Mouse (Mus musculus): ENCODE results near the gene Dab1. TPM values are rescaled to one million over a fixed set of nuclear protein-coding genes. Genes with fewer than 3 reads are reported as not detected.

Dab1 gene
- polyA plus RNA-seq, 1 experiment from 2014 or later, result 1.2 TPM

DNA sequence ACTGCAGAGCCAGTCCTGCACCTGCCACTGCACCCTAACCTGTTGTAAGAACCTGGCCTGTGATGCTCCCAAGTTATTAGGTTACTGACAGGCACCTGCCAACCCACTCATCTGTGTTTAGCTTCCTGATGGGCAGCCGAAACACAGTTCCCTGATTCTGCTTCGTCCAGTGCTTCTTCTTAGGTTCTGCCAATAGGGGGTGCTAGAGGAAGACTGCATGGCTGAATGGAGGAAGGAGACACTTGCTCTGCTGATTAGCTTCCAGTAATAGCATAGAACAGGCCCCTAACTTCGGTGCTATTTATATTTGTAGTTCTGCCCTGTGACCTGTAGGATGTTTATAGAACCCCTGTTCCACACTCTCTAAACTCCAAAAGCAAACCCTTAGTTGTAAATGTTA lies 83.0 kb downstream of the Dab1 start:
- WGBS (ENCODE audit: insufficient replicate concordance), result 39% methylated on average over 3 of the region's 3 CpGs
- Histone ChIP-seq H3K36me3 (replicated peaks) (no peaks in the 10 kb centered on the region), H3K4me1 (replicated peaks) (no peaks in the 10 kb centered on the region), H3K27me3 (no peaks in the 10 kb centered on the region), H3K4me3 (replicated peaks) (no peak overlapping the region), H3K4me2 (no peak overlapping the region), H3K9ac (no peak overlapping the region), H3K9me3 (replicated peaks) (no peaks in the 10 kb centered on the region), H3K27ac (replicated peaks) (no peak overlapping the region)
- ATAC-seq (ENCODE audit: insufficient read depth), result no peak

DNA sequence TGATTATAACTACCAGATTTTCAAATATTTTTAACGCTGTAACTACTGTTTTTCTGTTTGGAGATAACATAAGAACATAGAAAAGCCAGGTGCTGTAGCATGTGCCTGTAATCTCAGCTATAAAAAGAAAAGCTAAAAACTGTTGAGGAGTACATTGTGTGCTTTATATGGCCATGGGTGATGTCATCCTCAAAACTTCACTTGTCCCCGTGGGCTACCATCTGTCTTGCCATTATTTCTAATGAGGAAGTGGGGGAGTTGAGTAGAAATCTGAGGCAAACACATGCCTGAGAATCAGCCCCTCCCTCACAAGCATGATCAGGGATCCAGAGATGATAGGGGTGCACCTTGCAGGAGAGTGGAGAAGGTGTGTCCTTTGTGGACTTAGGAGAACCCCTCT lies 85.3 kb downstream of the Dab1 start:
- Histone ChIP-seq H3K9ac (no peak overlapping the region), H3K4me1 (replicated peaks) (no peaks in the 10 kb centered on the region), H3K4me2 (no peak overlapping the region), H3K27me3 (no peaks in the 10 kb centered on the region), H3K9me3 (replicated peaks) (no peaks in the 10 kb centered on the region), H3K27ac (replicated peaks) (no peak overlapping the region), H3K4me3 (replicated peaks) (no peak overlapping the region), H3K36me3 (replicated peaks) (no peaks in the 10 kb centered on the region)
- WGBS (ENCODE audit: insufficient replicate concordance), result 46% methylated on average over 2 of the region's 2 CpGs
- no peak for ATAC-seq (ENCODE audit: insufficient read depth)

DNA sequence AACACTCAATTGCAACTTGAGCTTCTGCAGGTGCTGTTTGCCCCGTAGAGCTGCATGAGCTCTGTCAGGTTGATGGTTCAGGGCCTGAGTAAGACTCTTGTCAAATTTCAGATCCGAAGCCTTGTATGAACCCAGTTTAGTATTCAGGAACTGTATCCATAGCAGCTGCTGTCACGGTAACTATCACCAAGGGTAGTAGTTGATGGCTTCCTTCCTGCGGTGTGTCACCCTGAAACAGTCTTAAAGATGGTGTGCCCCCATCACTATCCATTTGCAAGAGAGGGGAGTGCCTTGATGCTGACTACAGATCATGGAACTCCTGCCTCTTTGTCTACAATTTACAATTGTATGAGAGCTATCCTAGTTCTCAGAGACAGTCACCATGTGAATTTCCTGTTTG lies 87.3 kb downstream of the Dab1 start:
- Histone ChIP-seq H3K27me3 (no peaks in the 10 kb centered on the region), H3K9me3 (replicated peaks) (no peaks in the 10 kb centered on the region), H3K4me1 (replicated peaks) (no peaks in the 10 kb centered on the region), H3K36me3 (replicated peaks) (no peaks in the 10 kb centered on the region), H3K27ac (replicated peaks) (no peak overlapping the region), H3K4me2 (no peak overlapping the region), H3K9ac (no peak overlapping the region), H3K4me3 (replicated peaks) (no peak overlapping the region)
- ATAC-seq (ENCODE audit: insufficient read depth), result no peak
- 46% methylated on average over 4 of the region's 4 CpGs for WGBS (ENCODE audit: insufficient replicate concordance)

DNA sequence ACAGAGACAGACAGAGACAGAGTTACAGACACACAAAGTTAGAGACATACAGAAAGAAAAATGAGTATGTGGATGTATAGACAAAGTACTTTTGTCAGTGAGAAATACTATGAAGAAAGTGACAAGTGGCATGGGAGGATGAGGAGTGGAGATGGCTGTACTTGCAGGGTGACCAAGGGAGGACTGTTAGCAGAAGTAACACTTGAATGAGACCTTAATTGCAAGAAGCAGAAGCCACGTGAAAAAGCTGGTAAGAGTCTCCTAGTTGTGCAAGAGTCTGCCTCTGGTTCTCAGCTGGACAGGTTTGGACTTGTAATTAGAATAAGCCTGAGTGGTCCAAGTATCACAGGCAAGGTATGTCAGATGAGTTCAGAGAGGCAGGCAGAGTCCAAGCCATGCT lies 88.0 kb downstream of the Dab1 start:
- H3K9me3 ChIP-seq (replicated peaks), result no peaks in the 10 kb centered on the region
- H3K4me3 ChIP-seq (replicated peaks), result no peak overlapping the region
- H3K27ac ChIP-seq (replicated peaks), result no peak overlapping the region
- H3K4me1 ChIP-seq (replicated peaks), result no peaks in the 10 kb centered on the region
- no peaks in the 10 kb centered on the region for H3K27me3 ChIP-seq
- no peaks in the 10 kb centered on the region for H3K36me3 ChIP-seq (replicated peaks)
- no peak for ATAC-seq (ENCODE audit: insufficient read depth)
- WGBS (ENCODE audit: insufficient replicate concordance), result 14% methylated on average over 1 of the region's 1 CpGs
- H3K9ac ChIP-seq, result no peak overlapping the region
- H3K4me2 ChIP-seq, result no peak overlapping the region

DNA sequence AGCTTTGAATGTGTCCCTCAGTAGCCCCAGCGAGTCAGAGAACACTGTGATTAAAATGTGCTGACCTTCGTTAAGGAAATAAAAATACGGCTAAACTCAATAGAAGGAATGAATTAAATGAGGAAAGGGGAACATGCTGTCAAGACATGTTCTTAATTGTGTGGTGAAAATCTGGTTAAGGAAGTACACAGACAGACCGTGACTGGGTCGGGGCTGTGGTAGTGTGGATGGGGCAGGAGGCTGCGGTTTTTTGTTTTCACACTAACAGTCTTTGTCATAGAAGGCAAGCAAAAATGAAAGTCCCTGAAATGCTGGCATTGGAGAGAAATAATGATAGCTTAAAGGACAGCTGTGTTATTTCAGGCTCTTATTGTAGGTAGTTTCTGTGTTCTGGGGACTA lies 92.2 kb downstream of the Dab1 start:
- Histone ChIP-seq H3K36me3 (replicated peaks) (no peaks in the 10 kb centered on the region), H3K9me3 (replicated peaks) (no peaks in the 10 kb centered on the region), H3K4me3 (replicated peaks) (no peak overlapping the region), H3K4me2 (no peak overlapping the region), H3K27ac (replicated peaks) (no peak overlapping the region), H3K4me1 (replicated peaks) (no peaks in the 10 kb centered on the region), H3K27me3 (no peaks in the 10 kb centered on the region), H3K9ac (no peak overlapping the region)
- no peak for ATAC-seq (ENCODE audit: insufficient read depth)
- WGBS (ENCODE audit: insufficient replicate concordance), result 47% methylated on average over 6 of the region's 6 CpGs

DNA sequence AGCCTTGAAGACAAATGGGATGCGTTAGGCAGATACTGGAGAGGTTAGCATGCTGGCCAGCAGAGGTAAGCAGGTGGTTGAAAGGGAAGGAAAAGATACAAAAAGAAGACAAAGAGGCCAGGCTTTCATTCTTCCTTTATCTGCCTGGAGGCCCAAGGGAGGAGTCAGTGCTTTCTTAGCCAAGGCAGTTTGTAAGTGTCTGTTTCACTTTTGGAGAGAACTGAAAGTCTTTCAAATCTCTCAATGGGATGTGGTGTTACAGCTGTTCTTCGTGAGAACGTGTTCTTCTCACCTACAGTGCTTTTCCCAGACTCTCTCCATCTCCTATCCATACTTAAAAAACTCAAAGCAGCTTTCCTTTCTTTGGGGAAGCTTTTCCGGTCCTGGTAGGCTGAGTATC lies 94.8 kb downstream of the Dab1 start:
- H3K4me2 ChIP-seq, result no peak overlapping the region
- H3K9me3 ChIP-seq (replicated peaks), result no peaks in the 10 kb centered on the region
- H3K36me3 ChIP-seq (replicated peaks), result no peaks in the 10 kb centered on the region
- H3K27me3 ChIP-seq, result no peaks in the 10 kb centered on the region
- no peak for ATAC-seq (ENCODE audit: insufficient read depth)
- 54% methylated on average over 4 of the region's 4 CpGs for WGBS (ENCODE audit: insufficient replicate concordance)
- H3K4me3 ChIP-seq (replicated peaks), result no peak overlapping the region
- H3K4me1 ChIP-seq (replicated peaks), result no peaks in the 10 kb centered on the region
- H3K27ac ChIP-seq (replicated peaks), result no peak overlapping the region
- H3K9ac ChIP-seq, result no peak overlapping the region

DNA sequence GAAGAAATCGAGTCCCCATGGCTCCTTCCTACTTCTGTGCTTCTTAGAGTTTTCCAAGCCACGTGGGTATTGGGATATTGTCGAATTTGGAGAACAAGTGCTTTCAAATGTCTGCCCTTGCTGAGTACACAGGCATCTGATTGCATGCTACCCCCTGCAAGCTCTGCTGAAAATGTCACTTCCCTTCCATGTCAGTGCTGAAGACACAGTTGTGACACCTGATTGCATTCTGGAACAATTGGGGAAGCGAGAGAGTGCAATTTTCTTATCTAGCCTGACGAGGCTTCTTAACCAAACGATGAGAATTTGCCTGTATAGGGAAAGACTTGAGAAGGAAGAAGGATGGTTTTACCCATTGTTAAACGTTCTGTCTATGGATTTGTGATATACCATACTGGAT lies 95.8 kb downstream of the Dab1 start:
- Histone ChIP-seq H3K4me3 (replicated peaks) (no peak overlapping the region), H3K27ac (replicated peaks) (no peak overlapping the region), H3K27me3 (no peaks in the 10 kb centered on the region), H3K4me1 (replicated peaks) (no peaks in the 10 kb centered on the region), H3K9ac (no peak overlapping the region), H3K4me2 (no peak overlapping the region), H3K36me3 (replicated peaks) (no peaks in the 10 kb centered on the region), H3K9me3 (replicated peaks) (no peaks in the 10 kb centered on the region)
- WGBS (ENCODE audit: insufficient replicate concordance), result 46% methylated on average over 7 of the region's 7 CpGs
- no peak for ATAC-seq (ENCODE audit: insufficient read depth)

DNA sequence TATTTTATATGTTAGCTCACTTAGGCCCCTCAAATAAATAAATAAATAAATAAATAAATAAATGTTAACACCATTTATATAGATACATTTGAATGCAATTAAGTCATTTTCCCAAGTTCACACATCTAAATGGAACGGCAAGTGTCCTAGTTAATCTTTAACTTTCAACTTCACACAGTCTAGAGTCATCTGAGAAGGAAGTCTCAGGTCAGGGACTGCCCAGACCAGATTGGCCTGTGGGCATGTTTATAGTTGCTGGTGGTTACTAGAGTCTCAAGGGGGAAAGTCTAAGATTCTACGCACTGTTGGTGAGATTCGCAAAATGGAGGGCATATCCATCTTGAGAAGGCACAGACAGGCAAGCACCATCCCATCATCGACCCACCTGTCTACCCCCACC lies 96.4 kb downstream of the Dab1 start:
- Histone ChIP-seq H3K36me3 (replicated peaks) (no peaks in the 10 kb centered on the region), H3K4me2 (no peak overlapping the region), H3K9me3 (replicated peaks) (no peaks in the 10 kb centered on the region), H3K9ac (no peak overlapping the region), H3K4me1 (replicated peaks) (no peaks in the 10 kb centered on the region), H3K27me3 (no peaks in the 10 kb centered on the region), H3K4me3 (replicated peaks) (no peak overlapping the region), H3K27ac (replicated peaks) (no peak overlapping the region)
- no peak for ATAC-seq (ENCODE audit: insufficient read depth)
- WGBS (ENCODE audit: insufficient replicate concordance), result 63% methylated on average over 4 of the region's 4 CpGs

DNA sequence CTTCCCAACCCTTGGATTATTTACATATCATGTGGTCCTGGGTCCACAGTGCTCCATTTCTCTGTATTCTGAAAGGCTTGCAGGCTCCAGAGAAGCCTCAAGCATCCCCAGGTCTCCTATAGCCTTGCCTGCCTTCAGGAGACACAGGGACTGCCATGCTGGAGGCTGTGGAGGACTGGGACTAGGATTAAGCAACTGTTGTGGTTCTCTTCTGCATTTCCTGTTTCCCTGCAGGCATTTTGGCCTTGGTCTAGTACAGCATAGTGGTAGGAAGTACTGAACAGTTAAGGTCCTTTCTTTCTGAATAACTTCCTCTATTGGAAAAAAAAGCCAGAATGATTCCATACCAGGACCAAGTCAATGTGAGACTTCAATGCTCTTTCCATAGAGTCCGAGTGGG lies 103.6 kb downstream of the Dab1 start:
- Histone ChIP-seq H3K4me3 (replicated peaks) (no peak overlapping the region), H3K4me1 (replicated peaks) (no peaks in the 10 kb centered on the region), H3K27me3 (no peaks in the 10 kb centered on the region), H3K9me3 (replicated peaks) (no peaks in the 10 kb centered on the region), H3K9ac (no peak overlapping the region), H3K4me2 (no peak overlapping the region), H3K36me3 (replicated peaks) (no peaks in the 10 kb centered on the region), H3K27ac (replicated peaks) (no peak overlapping the region)
- whole genome bisulfite sequencing (ENCODE audit: insufficient replicate concordance), result 58% methylated on average over 1 of the region's 1 CpGs
- ATAC-seq (ENCODE audit: insufficient read depth), result no peak

DNA sequence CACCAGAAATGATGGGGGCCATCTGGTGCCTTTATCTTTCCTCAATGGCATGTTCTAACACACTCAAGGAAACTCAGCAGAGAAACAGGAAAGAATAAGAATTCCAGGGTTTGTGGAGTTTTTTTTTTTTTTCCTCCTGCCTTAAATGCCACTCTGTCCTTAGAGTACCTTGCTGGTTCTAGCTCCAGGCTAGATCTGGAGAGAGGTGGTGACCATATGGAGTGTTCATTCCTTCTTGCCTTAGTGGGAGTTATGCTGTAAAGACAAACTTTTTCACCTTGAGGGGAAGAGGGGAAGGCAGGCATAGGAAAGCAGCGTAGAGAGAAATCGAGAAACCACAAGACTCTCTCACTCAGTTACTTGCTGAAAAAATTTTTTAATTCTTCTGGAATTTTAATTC lies 107.3 kb downstream of the Dab1 start:
- no peak overlapping the region for H3K4me3 ChIP-seq (replicated peaks)
- no peaks in the 10 kb centered on the region for H3K9me3 ChIP-seq (replicated peaks)
- H3K27me3 ChIP-seq, result no peaks in the 10 kb centered on the region
- no peak overlapping the region for H3K4me2 ChIP-seq
- H3K27ac ChIP-seq (replicated peaks), result no peak overlapping the region
- ATAC-seq (ENCODE audit: insufficient read depth), result no peak
- 58% methylated on average over 2 of the region's 2 CpGs for WGBS (ENCODE audit: insufficient replicate concordance)
- no peaks in the 10 kb centered on the region for H3K36me3 ChIP-seq (replicated peaks)
- H3K9ac ChIP-seq, result no peak overlapping the region
- H3K4me1 ChIP-seq (replicated peaks), result no peaks in the 10 kb centered on the region

DNA sequence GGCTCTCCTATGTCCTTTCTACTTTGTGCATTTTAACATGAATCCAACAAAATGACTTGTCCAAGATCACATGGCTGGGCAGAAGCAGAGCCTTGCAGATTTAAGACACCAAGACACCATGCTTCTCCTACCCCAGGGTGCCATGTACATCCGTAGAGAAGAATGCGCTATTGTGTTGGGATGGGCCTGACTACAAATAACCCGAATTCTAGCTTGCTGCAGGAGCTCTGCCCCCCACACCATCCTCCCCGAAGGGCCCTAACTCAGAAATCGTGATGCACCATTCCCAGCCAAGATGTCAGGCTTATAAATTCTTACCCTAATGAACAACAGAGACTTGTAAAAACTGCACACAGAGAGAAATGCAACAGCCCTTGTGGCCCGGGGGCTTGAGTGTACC lies 118.0 kb downstream of the Dab1 start:
- 62% methylated on average over 6 of the region's 6 CpGs for WGBS (ENCODE audit: insufficient replicate concordance)
- no peaks in the 10 kb centered on the region for H3K4me1 ChIP-seq (replicated peaks)
- no peak overlapping the region for H3K4me3 ChIP-seq (replicated peaks)
- H3K9ac ChIP-seq, result no peak overlapping the region
- no peaks in the 10 kb centered on the region for H3K36me3 ChIP-seq (replicated peaks)
- no peaks in the 10 kb centered on the region for H3K9me3 ChIP-seq (replicated peaks)
- no peak overlapping the region for H3K27ac ChIP-seq (replicated peaks)
- no peaks in the 10 kb centered on the region for H3K27me3 ChIP-seq
- H3K4me2 ChIP-seq, result no peak overlapping the region
- no peak for ATAC-seq (ENCODE audit: insufficient read depth)

DNA sequence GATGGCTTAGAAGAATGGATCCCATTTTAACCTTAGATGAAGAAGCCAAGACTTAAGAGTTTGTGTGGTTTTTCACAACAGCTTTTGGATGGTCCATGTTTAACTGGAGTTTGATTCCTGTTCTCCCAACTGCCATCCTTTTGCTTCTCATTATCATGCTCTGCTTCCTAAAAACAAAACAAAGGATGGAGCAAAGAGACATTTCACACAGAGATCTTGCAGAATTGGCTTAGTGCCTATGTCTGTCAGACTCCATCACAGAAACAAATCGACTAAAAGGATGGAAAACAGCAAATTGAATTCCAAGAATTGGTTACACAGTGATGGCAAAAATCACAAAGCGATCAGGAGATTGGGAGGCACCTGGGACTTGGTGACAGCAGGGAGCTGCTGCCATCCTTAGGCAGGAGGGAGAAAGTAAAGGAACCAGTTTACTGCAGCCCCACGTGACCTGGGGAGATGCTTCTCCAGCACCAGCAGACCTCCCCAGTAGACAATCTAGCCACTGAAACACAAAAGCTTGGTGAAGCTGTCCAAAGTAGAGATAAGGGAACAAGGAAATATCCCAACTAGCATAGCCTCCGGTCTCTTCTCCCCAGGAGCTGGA lies 132.2 kb downstream of the Dab1 start:
- WGBS (ENCODE audit: insufficient replicate concordance), result 45% methylated on average over 4 of the region's 4 CpGs
- no peaks in the 10 kb centered on the region for H3K36me3 ChIP-seq (replicated peaks)
- H3K27me3 ChIP-seq, result no peaks in the 10 kb centered on the region
- H3K27ac ChIP-seq (replicated peaks), result no peak overlapping the region
- no peaks in the 10 kb centered on the region for H3K9me3 ChIP-seq (replicated peaks)
- ATAC-seq (ENCODE audit: insufficient read depth), result no peak
- H3K4me1 ChIP-seq (replicated peaks), result no peaks in the 10 kb centered on the region
- H3K9ac ChIP-seq, result no peak overlapping the region
- no peak overlapping the region for H3K4me3 ChIP-seq (replicated peaks)
- no peak overlapping the region for H3K4me2 ChIP-seq
